17 mouse cellular contexts compared by ENCODE assay signal in genomic region chr14:12595326-12595725, GRCm38 (mm10).
DNase-seq lines count a peak whose midpoint lies in the region; ATAC-seq lines count a peak whose summit lies in the region.
"Had no signal": no experiment of that assay in that cellular context is flagged by ENCODE, and none has a peak within 500 bp of the region (broad histone marks: within the 10 kb centered on the region; RNA-seq: fewer than 3 reads in every experiment).

No protein-coding gene starts in this region.

- H3K9me3 ChIP-seq in embryonic facial prominence, embryonic 11.5 days (replicated peaks; ENCODE audit: control insufficient read depth, low read length), result no peaks in the 10 kb centered on the region
- H3K9me3 ChIP-seq in embryonic facial prominence, embryonic 10.5 days, result no peaks in the 10 kb centered on the region
- H3K9me3 ChIP-seq in forebrain, embryonic 10.5 days, result no peaks in the 10 kb centered on the region
- no peaks in the 10 kb centered on the region for H3K9me3 ChIP-seq in hindbrain, embryonic 16.5 days (ENCODE audit: control insufficient read depth, low read length)
- no peaks in the 10 kb centered on the region for H3K9me3 ChIP-seq in neural tube, embryonic 12.5 days
- H3K9me3 ChIP-seq in intestine, embryonic 15.5 days, result no peaks in the 10 kb centered on the region
- H3K9me3 ChIP-seq: liver, embryonic 12.5 days; lung, embryonic 15.5 days had no signal

- intact Hi-C loops in heart, postnatal 25 days (cut with DNase I), result no loop called here

- DNase-seq in embryonic facial prominence, embryonic 11.5 days (ENCODE audit: low spot score), result no peak
- no peak for DNase-seq in embryonic facial prominence, embryonic 10.5 days (ENCODE audit: low spot score)
- DNase-seq in forebrain, embryonic 10.5 days (ENCODE audit: extremely low spot score, low spot score), result peak; percentile 20
- no peak for DNase-seq in heart, postnatal 25 days (ENCODE audit: low spot score)
- no peak for DNase-seq in gastrocnemius, adult 8-10 months (ENCODE audit: low spot score in 2 of 2)
- DNase-seq: cerebellum, postnatal 10 days; gastrocnemius, postnatal 36 days; right cerebral cortex, postnatal 25 days; thymus, postnatal 14 days had no signal

- no peak overlapping the region for H3K9ac ChIP-seq in embryonic facial prominence, embryonic 11.5 days (replicated peaks; ENCODE audit: low read length)
- H3K9ac ChIP-seq in hindbrain, embryonic 16.5 days (ENCODE audit: low read depth, low read length), result no peak overlapping the region
- no peak overlapping the region for H3K9ac ChIP-seq in neural tube, embryonic 12.5 days
- H3K9ac ChIP-seq in intestine, embryonic 15.5 days, result no peak overlapping the region
- H3K9ac ChIP-seq: liver, embryonic 12.5 days; lung, embryonic 15.5 days had no signal

- no peak overlapping the region for H3K4me3 ChIP-seq in embryonic facial prominence, embryonic 11.5 days (ENCODE audit: low read depth, low read length)
- H3K4me3 ChIP-seq in embryonic facial prominence, embryonic 10.5 days, result no peak overlapping the region
- H3K4me3 ChIP-seq in forebrain, embryonic 10.5 days, result no peak overlapping the region
- no peak overlapping the region for H3K4me3 ChIP-seq in hindbrain, embryonic 16.5 days (ENCODE audit: low read length)
- no peak overlapping the region for H3K4me3 ChIP-seq in neural tube, embryonic 12.5 days
- H3K4me3 ChIP-seq in intestine, embryonic 15.5 days (replicated peaks), result no peak overlapping the region
- H3K4me3 ChIP-seq: erythroblast, embryonic 14.5 days; liver, embryonic 12.5 days; lung, embryonic 15.5 days; myocyte had no signal

- WGBS in embryonic facial prominence, embryonic 11.5 days, result 70% methylated on average over 4 of the region's 4 CpGs
- WGBS in embryonic facial prominence, embryonic 10.5 days, result 77% methylated on average over 4 of the region's 4 CpGs
- WGBS in forebrain, embryonic 10.5 days, result 70% methylated on average over 4 of the region's 4 CpGs
- WGBS in hindbrain, embryonic 16.5 days, result 40% methylated on average over 4 of the region's 4 CpGs
- WGBS in neural tube, embryonic 12.5 days, result 35% methylated on average over 4 of the region's 4 CpGs
- WGBS in intestine, embryonic 15.5 days, result 66% methylated on average over 4 of the region's 4 CpGs

- H3K4me2 ChIP-seq in embryonic facial prominence, embryonic 11.5 days (ENCODE audit: low read depth, low read length), result no peak overlapping the region
- no peak overlapping the region for H3K4me2 ChIP-seq in hindbrain, embryonic 16.5 days (ENCODE audit: low read length)
- H3K4me2 ChIP-seq in neural tube, embryonic 12.5 days (replicated peaks), result no peak overlapping the region
- no peak overlapping the region for H3K4me2 ChIP-seq in intestine, embryonic 15.5 days (replicated peaks)
- H3K4me2 ChIP-seq: liver, embryonic 12.5 days; lung, embryonic 15.5 days had no signal

- no peak overlapping the region for H3K27ac ChIP-seq in embryonic facial prominence, embryonic 11.5 days (replicated peaks; ENCODE audit: low read depth, low read length)
- H3K27ac ChIP-seq in embryonic facial prominence, embryonic 10.5 days (replicated peaks), result no peak overlapping the region
- H3K27ac ChIP-seq in forebrain, embryonic 10.5 days, result no peak overlapping the region
- no peak overlapping the region for H3K27ac ChIP-seq in hindbrain, embryonic 16.5 days (ENCODE audit: low read depth, low read length)
- no peak overlapping the region for H3K27ac ChIP-seq in neural tube, embryonic 12.5 days
- H3K27ac ChIP-seq in intestine, embryonic 15.5 days, result no peak overlapping the region
- H3K27ac ChIP-seq: liver, embryonic 12.5 days; lung, embryonic 15.5 days; stomach, postnatal 0 days had no signal

- ATAC-seq in embryonic facial prominence, embryonic 11.5 days (replicated peaks; ENCODE audit: insufficient number of reproducible peaks, low FRiP score, low TSS enrichment, low read depth), result peak; percentile 56; the same call in 1 of the 2 replicates
- ATAC-seq in hindbrain, embryonic 16.5 days, result peak; percentile 70
- 0 out of 2 replicates have a peak, but pooled peaks have one; percentile 25 for ATAC-seq in neural tube, embryonic 12.5 days (ENCODE audit: low FRiP score, low read depth)
- ATAC-seq in intestine, embryonic 15.5 days, result no peak
- ATAC-seq: liver, embryonic 12.5 days had no signal

- H3K27me3 ChIP-seq in embryonic facial prominence, embryonic 11.5 days (ENCODE audit: control insufficient read depth, insufficient read depth, low read length), result no peaks in the 10 kb centered on the region
- no peaks in the 10 kb centered on the region for H3K27me3 ChIP-seq in embryonic facial prominence, embryonic 10.5 days (replicated peaks; ENCODE audit: low read depth, poor library complexity, severe bottlenecking)
- no peaks in the 10 kb centered on the region for H3K27me3 ChIP-seq in forebrain, embryonic 10.5 days (ENCODE audit: poor library complexity, severe bottlenecking)
- H3K27me3 ChIP-seq in hindbrain, embryonic 16.5 days (replicated peaks; ENCODE audit: control insufficient read depth, insufficient read depth, low read length), result no peaks in the 10 kb centered on the region
- H3K27me3 ChIP-seq in neural tube, embryonic 12.5 days (replicated peaks), result no peaks in the 10 kb centered on the region
- H3K27me3 ChIP-seq in intestine, embryonic 15.5 days (replicated peaks), result no peaks in the 10 kb centered on the region
- H3K27me3 ChIP-seq: liver, embryonic 12.5 days; lung, embryonic 15.5 days had no signal

- H3K4me1 ChIP-seq in embryonic facial prominence, embryonic 11.5 days (ENCODE audit: control insufficient read depth, insufficient read depth, low read length), result no peaks in the 10 kb centered on the region
- H3K4me1 ChIP-seq in embryonic facial prominence, embryonic 10.5 days, result no peaks in the 10 kb centered on the region
- H3K4me1 ChIP-seq in forebrain, embryonic 10.5 days, result peaks cover 10% of the 10 kb centered on the region; the same call in 1 of the 2 replicates
- no peaks in the 10 kb centered on the region; the same call in 1 of the 2 replicates for H3K4me1 ChIP-seq in hindbrain, embryonic 16.5 days (ENCODE audit: control insufficient read depth, insufficient read depth, low read depth, low read length)
- no peaks in the 10 kb centered on the region for H3K4me1 ChIP-seq in neural tube, embryonic 12.5 days
- no peaks in the 10 kb centered on the region for H3K4me1 ChIP-seq in intestine, embryonic 15.5 days (replicated peaks)
- H3K4me1 ChIP-seq: liver, embryonic 12.5 days; lung, embryonic 15.5 days had no signal

- H3K36me3 ChIP-seq in embryonic facial prominence, embryonic 11.5 days (replicated peaks; ENCODE audit: control insufficient read depth, insufficient read depth, low read depth, low read length), result no peaks in the 10 kb centered on the region
- no peaks in the 10 kb centered on the region for H3K36me3 ChIP-seq in embryonic facial prominence, embryonic 10.5 days (replicated peaks)
- no peaks in the 10 kb centered on the region for H3K36me3 ChIP-seq in forebrain, embryonic 10.5 days (replicated peaks)
- H3K36me3 ChIP-seq in hindbrain, embryonic 16.5 days (ENCODE audit: control insufficient read depth, insufficient read depth, low read length), result no peaks in the 10 kb centered on the region
- H3K36me3 ChIP-seq in neural tube, embryonic 12.5 days, result peaks cover 8% of the 10 kb centered on the region
- H3K36me3 ChIP-seq in intestine, embryonic 15.5 days, result no peaks in the 10 kb centered on the region
- H3K36me3 ChIP-seq: liver, embryonic 12.5 days; lung, embryonic 15.5 days had no signal
